Mouse (Mus musculus) hindlimb bud, embryonic 11.5 days (tissue): ENCODE measurements around the gene Phlpp1.

Experiments used
- DNase-seq: peaks from one replicate; pipeline ENCODE4 v3.0.0-alpha.2; 2012; ENCODE audit warnings: low read depth, low spot score; ENCODE audit errors: extremely low spot score

Phlpp1 gene

DNA sequence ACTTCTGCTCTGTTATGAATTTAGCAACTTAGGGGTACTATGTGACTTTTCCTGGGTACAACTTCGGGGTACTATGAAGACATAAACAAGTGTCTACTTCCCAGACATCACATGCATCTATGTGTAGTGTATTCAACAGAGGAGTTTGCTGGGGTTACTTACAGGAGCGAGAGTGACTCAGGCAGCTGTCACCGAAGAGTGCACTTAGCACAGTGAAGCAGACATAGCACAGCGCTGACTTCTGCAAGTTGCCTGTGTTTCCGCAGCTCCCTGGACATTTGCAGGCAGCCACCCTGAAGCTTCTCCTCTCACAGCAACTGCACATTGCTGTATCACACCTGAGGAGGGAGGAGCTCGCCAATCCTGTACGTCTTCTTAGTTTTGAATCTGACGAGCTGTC lies 8.2 kb upstream of the Phlpp1 start:
- no peak for DNase-seq

DNA sequence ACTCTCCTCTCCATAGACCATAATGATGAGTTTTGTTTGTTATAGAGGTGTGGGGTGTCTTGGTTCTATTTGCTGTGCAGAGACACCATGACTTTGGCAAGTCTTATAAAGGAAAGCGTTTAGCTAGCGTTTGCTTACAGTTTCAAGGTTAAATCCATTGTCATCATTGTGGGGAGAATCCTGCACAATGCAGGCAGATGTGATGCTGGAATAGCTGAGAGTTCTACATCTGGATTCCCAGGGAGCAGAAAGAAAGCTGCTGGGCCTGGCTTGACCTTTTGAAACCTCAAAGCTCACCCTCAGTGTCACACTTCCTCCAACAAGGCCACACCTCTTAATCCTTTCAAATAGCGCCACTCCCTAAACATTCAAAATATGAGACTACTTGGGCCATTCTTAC lies 7.4 kb upstream of the Phlpp1 start:
- no peak for DNase-seq

DNA sequence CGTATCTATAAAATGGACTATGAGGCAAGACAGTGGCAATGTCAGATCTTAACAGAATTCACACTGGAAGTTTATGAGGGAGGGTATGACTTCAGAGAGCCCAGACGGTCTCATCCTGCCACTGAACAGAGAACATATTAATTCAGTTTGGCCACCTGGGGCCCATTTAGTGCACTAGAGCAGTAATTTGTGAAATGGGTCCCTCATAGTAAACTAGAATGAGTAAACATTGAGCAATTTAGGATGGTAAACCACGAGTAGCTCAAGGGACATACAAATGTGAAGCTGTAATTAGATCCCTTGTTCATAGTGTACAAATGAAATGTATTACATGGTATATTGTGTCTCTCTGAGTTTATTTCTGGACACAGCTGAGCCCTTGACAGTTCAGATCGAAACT lies 3.6 kb upstream of the Phlpp1 start:
- no peak for DNase-seq

GRCm38 (mm10) chr1:106168801-106169200 lies 2.8 kb upstream of the Phlpp1 start:
- no peak for DNase-seq

- no peak for DNase-seq
These were observed 1.7 kb upstream of the Phlpp1 start for GRCm38 (mm10) chr1:106169741-106170265.

GRCm38 (mm10) chr1:106172301-106172930 lies 864 bp downstream of the Phlpp1 start:
- no peak for DNase-seq

DNA sequence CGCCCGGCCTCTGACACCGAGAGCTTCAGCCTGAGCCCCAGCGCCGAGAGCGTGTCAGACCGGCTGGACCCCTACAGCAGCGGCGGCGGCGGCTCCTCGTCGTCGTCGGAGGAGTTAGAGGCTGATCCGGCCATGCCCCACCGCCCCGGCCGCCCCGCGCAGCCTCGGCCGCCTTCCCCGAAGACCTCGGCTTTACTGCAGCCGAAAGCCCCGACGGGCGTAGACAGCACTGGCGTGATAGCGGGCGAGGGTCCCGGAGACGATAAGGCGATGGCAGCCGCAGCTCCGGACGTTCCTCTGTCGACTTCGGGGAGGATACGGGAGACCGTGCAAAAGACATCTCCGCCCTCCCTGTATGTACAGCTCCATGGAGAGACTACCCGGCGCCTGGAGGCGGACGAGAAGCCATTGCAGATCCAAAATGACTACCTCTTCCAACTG lies 1.4 kb downstream of the Phlpp1 start:
- no peak for DNase-seq

GRCm38 (mm10) chr1:106173621-106174156 lies 2.1 kb downstream of the Phlpp1 start:
- DNase-seq, result no peak

DNA sequence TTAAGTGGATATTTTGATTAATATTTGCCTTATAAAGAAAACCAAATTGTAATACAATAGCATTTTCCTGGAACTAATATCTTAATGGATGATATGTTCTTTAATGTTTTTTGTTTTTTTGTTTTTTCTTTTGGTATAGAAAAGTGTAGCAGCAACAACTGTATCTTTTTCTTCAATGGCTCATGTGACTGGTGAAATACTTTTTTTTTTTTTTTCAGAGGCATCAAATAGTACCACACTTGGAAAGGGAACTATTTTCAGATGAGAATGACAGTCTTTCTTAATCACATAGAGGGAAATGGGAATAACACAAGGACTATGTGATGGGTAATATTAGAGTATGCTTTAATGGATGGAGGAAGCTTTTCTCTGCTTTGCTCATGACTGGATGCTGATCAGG lies 3.0 kb downstream of the Phlpp1 start:
- no peak for DNase-seq

DNA sequence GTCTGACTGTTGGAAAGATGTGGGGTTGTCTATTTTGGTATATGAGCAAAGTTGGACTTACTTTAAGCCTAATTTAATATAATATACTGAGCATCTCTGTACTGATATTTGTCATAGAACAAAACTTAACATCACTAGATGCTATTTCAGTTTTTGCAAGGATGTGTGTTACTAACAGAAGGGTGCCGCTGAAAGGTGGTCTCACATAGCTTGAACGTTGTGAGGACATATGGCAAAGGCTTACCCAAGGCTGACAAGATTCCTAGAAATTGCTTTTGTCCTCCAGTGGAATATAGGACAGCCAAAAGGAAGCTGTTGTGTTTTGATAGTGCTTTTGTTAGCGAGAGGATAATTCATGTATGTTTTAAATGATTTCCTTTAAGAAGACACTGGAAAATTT lies 3.8 kb downstream of the Phlpp1 start:
- no peak for DNase-seq

DNA sequence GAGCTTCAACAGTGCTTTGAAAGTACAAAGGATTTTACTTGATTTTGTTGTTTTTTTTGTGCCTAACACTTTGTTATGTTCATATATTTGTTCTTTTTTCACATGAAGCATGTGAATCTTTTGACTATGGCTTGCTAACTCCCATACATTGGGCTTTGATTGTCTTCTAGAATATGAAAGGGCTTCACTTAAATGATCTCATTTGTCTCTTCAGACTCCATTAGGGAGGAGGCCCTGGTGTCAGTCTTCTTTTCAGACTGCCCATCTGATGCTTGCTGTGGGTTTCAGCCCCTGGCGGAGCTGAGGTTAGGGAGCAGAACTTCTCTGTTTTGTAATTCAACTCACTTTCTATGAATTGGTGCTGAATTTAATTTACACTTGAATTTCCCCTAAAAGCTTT lies 5.2 kb downstream of the Phlpp1 start:
- DNase-seq, result no peak

- DNase-seq, result no peak
These were observed 6.6 kb downstream of the Phlpp1 start for GRCm38 (mm10) chr1:106177868-106178790.

- no peak for DNase-seq
These were observed 12.1 kb downstream of the Phlpp1 start for GRCm38 (mm10) chr1:106183701-106184100.

DNA sequence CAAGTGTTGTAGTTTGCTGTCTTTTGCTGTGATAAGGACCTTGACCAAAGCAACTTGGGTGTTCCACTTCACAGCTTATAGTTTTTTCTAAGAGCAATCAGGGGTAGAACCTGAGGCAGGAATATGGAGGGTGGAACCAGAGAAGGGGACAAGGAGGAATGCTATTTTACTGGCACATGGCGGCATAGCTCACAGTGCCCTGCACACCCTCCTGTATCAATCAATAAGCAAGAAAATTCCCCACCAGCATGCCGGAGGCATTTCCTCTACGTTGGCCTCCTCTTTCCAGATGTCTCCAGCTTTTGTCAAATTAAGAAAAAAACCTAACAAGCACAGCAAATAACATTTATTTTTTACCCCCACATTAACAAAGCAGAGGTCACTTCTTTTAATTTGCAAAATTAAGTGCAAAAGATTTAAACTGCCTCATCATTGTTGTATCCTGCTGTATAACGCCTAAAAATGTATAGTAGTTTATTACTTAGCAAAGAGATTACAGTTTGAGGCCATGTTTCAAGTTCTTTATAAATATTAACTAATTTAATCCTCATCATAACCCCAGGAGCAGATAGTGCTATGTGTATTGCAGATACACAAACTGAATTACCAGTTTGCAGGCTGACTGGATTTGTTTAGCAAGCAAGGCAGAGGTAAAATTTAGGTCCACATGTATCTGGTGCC lies 13.4 kb downstream of the Phlpp1 start:
- DNase-seq, result no peak

DNA sequence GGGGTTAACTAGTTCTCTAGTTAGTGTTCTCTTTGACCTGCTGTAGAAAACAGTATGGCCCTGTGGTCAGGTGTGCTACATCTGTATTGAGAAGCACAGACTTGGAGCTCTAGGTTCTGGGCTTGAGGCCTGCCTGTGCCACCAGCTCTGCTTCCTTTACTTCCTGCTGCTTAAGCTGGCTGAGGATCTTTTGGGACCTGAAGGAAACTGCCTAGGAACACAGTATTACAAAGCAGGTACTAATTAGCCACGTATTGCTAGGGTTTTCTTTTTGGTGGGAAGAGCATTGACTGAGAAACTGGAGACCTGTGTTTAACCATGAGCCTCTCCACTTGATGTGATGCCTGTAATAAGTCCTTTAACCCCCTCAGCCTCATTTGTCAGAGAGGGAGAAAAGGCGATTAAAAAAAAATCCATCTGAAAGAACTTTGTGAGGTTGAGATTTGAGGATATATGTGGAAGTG lies 13.9 kb downstream of the Phlpp1 start:
- no peak for DNase-seq

DNA sequence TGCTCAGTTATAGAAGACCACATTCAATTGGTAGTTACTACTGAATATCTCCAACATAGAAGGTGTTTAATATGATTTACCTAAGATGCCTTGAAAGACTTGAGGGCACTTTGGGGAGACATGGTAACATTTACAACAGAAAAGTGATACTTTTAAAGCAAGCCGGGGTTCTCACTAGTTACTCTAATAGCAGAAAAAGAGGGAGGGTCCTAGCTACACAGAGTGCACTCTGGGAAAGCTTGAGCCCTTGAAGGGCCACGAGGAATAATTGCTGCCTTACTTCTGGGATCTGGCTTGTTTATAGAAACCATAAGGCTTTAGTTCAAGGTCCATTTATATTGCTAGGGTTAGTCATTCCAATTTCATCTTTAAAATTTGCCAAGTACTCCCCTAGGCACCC lies 14.5 kb downstream of the Phlpp1 start:
- no peak for DNase-seq

DNA sequence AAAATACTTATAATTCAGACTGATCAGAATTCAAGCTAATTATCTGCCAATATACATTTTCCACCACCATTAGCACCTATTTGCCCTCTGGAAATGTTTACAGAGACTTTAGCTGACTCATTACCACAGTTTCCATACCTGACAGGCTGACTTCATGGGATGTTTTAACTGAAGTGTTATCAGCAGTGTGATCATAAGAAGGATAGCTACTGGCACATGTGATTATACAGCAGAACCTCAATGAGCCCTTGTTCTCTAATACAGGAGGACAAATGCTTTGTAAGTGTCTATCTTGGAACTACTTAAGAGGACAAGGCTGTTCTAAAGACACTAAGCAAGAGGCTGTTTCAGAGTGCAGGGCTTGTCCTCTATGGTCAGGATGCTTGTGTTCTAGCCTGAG lies 15.9 kb downstream of the Phlpp1 start:
- no peak for DNase-seq

GRCm38 (mm10) chr1:106188756-106189155 lies 17.2 kb downstream of the Phlpp1 start:
- no peak for DNase-seq

DNA sequence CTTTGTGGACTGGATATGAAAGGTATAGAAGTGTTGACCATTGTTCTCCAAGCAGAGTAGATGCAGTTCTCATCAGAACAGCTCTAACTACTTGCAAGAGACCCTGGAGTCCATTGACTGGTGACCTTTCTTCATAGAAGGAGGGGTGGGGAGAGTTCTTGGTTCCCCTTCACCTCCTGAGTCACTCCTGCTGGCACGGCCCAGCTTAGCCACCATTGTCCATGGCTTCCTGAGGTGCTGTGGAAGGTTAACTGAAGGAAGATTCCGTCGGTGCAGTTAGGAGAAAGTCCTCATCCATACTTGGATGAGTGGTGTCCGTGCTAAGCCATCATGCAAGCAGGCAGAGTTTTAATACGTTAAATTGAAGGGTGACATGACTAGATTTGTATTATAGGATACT lies 17.8 kb downstream of the Phlpp1 start:
- DNase-seq, result no peak

DNA sequence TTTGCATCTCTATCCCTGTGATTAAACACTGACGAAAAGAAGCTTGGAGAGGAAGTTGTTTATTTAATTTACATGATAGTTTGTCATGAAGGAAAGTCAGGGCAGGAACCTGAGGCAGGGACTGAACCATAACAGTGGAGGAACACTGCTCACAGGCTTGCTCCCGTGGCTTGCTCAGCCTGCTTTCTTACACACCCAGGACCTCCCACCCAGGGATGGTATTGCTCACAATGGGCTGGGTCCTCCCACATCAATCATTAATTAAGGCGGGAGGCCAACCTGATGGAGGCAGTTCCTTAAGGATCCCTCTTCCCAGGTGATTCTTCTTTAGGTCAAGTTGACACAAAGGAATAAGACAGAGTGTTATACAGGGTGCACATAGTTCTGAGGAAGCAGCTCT lies 19.1 kb downstream of the Phlpp1 start:
- no peak for DNase-seq

DNA sequence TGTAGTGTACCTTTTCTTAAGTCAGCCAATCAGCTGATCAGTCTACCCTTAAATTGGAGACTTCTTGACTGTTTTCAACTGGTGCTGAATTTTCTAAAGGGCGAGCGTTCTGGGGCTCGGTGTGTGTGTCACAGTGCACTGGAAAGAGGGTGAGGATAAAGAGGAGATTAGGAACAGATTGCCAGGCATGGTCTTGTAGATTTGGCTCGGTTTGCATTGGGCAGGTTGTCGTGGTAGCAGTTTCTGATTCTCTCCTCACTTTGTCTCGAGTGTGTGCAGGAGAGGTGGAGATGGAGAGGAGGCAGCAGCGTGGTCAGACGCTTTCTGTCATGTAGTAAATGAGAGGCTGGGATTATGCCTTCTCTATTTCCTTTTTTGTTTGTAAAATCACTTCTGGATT lies 20.3 kb downstream of the Phlpp1 start:
- DNase-seq, result no peak
